Mouse (Mus musculus) layer of hippocampus, postnatal 10 days (tissue): ENCODE results near the gene Chpf. TPM values are rescaled to one million over a fixed set of nuclear protein-coding genes. Genes with fewer than 3 reads are reported as not detected.

Experiments used
- DNase-seq, 2 experiments: peaks; one replicate each; pipeline ENCODE4 v3.0.0; 2021; ENCODE audit warnings: low spot score in 2 of 2
- long read RNA-seq: library from polyadenylated mRNA; stranded (forward); transcript quantifications from one replicate; pipeline ENCODE4 v2.0.0, GENCODE M21; 2023
- total RNA-seq, 2 experiments: library from RNA; stranded (reverse); gene quantifications; 2 replicates each; pipeline ENCODE4 v1.2.3; 2021

Chpf gene
- total RNA-seq, result 10 to 100 TPM; 78.4 to 79.4 TPM
- long read RNA-seq, transcript Chpf-205 (3 exons, 3,333 nt), result minor isoform, 5 of 109 reads
- long read RNA-seq, transcript Chpf-202 (5 exons, 3,065 nt), result minor isoform, 6 of 109 reads
- long read RNA-seq, transcript Chpf-201 (4 exons, 2,892 nt), result major isoform, 86 of 109 reads
- long read RNA-seq, partial matches to known transcripts, result 9 of 109 reads
- long read RNA-seq, other reads (novel, unspliced or antisense), result 1 of 109 reads

DNA sequence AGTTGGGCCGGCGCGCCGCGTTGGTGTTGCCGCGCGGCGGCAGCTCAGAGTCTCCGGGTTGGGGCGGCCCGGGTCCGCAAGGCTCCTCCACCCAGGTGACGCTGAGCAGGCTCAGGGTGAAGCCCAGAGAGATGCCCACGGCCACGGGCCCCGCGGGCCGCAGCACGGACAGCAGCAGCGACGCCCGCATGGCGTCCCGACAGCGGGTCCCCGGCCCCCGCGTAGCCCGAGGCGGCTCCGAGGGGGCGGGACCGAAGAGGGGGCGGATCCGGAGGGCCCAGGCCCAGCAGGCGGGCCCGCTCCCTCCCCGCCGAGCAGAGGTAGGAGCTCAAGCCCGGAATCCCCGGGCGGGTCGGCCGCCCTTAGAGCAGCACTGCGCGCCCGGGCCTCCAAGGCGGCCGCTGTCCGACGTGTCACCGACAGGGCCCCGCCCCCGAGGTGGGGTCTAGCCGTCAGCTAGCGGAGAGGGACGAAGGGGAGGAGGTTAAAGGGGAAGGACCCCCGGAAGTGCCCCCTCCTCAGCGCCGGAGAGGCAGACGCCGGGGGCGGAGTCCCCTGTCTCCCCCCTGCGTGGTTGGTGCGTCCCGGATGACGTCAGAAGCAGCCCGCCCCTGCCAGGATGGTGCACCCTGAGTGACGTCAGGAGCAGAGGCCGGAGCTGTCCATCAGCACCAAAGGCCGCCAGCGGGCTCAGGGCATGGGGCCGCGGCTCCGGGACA is at the start of gene Chpf, which contains the start of gene Tmem198:
Gene Chpf (minus strand): TSS at position 392 of the 719 bp plus-strand sequence.
Gene Tmem198 (plus strand): TSS at position 617 of the 719 bp plus-strand sequence.
- DNase-seq, result peak; percentile 98

DNA sequence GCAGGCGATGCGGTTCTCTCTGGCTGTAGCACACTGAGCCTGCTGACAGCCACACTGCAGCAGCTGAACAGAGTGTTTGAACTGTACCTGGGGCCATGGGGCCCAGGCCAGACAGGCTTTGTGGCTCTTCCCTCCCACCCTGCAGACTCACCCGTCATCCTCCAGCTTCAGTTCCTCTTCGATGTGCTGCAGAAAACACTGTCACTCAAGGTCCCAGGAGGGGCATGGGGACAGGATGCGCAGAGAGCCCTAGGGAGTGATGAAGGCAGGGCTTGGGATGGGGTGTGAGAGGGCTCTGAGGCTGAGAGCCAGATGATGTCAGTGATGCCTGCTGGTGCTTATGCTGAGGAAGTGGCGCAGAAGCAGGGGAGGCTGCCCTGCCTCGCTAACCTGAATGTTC is 45.6 kb upstream of the Chpf start:
- DNase-seq, result no peak

DNA sequence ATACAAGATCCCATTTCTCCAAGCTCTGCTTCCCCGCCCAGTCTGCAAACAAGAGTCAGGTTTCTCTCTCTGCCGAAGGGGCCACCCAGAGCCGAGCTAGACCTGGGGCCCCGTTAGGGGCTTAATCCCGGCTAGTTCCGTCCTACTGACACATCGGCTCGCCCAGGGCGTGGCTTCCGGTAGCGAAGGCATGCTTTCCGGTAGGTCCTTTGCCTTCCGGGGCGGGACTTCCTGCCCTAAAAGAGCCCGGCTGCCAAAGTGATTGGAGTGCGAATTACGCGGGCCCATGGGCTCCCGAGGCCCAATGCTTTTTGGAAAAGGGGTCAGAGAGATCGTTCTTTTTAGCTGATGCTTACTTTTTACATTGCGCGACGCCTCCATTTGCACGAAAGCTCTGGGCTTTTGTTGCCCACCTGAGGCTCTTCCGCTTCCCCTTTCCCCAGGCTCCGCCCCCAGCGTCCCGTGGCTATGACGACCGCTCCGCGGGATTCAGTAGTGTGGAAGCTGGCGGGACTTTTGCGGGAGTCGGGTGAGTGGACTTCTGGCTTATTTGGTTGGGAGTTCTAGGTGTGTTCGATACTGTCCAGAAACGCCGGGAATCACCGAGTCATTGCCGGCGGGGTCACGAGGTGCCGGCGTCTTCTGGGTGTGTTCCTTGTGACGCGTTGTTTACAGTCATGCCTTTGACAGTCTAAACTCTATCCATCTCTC is 42.4 kb upstream of the Chpf start, which contains the start of gene Stk11ip:
Gene Stk11ip (plus strand): TSS at position 209 of the 711 bp plus-strand sequence.
- peak; percentile 89 to 90 for DNase-seq

DNA sequence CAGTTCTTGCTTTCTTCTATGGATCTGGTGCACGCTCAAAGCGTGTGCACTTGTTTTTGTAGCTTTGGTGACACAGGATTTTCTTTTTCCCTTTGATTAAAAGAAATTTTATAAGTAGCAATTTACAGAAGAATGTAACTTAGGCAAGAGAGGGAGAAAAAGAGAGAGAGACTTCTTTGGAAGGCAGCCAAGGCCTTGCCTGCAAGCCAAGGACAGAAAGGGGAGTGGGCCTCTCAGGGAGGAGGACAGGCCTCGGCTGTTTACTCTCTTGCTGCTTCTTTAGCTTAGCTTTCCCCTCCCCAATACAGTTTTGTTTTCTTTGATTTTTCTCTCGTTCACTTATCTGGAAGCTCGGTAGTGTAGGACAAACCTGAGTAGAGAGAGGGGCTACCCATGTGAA is 40.5 kb upstream of the Chpf start:
- no peak for DNase-seq

DNA sequence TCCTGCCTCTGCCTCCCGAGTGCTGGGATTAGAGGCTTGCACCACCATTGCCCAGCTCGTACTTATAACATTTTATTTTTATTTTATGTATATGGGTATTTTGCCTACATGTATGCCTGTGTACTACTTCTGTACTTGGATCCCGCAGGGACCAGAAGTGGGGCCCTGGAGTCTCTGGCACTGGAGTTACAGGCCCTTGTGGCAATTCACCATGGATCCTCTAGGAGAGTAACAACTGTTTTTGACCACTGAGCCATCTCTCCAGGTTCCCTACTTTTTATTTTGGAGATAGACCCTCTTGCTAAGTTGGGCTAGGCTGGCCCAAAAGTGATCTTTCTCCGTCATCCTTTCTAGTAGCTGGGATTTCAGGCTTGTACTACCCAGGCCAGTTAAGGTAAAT is 39.3 kb upstream of the Chpf start:
- DNase-seq, result no peak

DNA sequence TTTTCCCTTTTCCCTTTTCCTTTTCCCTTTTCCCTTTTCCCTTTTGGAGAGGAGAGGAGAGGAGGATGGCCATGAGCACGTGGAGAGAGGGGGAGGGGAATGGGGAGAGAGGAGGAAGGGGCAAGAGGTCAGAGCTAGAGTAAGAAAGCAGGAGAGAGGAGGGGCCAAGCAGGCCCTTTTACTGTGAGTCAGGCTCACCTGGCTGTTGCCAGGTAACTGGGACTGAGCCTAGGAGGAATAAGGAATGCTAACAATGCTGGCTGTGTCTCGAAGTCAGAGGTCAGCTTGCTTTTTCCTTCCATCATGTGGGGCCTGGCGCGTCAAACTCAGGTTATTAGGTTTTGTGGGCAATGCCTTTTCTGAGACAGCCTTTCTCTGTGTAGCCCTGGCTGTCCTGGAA is 38.9 kb upstream of the Chpf start:
- no peak for DNase-seq

DNA sequence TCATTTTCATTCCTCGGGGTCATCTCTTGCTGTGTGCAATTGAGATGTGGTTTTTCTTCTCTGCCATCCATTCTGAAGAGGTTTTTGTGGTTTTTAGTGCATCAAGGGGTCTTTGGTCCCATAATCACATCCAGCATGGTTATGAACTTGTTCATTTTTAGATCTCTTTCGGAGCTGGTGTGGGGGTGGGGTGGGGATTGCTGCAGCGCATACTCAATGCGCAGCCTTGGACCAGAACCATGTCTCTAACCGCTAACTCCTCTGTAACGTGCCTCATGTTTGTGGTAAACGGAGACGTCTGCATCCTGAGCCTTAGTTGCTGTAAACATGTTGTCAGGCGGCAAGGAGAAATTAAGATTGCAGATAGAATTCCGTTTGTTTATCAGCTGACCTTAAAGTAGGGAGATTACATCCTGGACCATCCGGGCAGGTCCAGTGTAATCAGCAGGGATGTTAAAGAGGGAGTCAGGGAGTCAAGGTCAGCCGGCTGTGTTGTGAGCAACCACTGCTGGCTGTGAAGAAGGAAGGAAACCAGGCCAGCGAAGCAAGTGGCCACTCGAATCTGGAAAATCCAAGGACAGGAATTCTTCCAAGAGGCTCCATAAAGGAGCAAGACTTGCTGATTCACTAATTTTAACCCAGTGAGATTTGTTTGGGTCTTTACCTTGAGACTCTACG is 37.7 kb upstream of the Chpf start:
- no peak for DNase-seq

DNA sequence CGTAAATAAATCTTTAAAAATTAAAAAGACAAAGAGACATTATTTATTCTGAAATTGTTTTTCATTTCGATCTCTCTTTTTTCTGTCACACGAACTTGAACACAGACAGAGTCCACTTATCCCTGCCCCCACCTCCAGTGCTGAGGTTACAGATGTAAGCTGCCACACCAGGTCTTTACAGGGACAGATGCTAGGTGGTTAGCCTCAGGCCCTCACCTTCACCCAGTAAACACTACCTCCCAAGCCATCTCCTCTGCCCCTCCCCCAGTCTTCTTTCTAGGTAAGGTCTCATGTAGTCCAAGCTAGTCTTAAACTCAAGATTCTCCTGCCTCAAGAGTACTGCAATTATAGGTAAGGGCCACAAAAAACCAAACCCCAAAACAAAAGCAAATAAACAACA is 33.4 kb upstream of the Chpf start:
- DNase-seq, result no peak

DNA sequence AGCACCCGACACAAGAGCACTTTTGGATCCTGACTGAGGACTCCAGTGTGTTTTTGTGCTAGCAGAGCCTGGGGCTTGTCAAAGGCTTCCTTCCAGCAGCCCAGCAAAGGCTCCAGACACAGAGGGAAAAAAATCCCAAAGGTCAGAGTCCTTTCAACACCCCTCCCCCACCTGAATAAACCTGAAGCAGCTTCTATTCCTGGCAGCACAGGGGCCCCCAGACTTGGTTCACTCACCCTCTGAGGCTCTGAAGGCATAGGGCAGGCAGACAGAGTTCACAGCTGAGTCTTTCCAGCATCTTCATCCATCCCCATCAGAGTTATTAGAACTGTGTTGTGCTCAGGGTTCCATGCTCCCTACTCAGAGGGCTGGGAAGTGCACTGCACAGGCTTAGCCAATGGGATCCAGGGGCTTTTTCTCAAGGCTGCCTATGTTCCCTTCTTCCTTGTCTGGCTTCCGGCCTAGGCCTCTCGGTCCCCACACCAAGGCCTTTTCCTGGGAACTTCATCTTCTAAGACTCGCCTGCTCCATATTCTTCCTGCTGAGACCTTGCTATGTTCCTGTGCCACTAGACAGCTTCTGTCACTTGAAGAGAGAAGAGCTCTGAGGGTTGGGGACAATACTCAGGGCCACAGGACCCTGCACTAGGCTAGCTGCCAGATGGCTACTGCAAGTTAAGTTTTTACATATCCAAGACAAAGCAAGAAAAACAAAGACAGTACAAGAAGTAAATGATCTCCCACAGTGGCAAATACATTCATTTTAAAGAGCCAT is 32.5 kb upstream of the Chpf start:
- DNase-seq, result no peak

DNA sequence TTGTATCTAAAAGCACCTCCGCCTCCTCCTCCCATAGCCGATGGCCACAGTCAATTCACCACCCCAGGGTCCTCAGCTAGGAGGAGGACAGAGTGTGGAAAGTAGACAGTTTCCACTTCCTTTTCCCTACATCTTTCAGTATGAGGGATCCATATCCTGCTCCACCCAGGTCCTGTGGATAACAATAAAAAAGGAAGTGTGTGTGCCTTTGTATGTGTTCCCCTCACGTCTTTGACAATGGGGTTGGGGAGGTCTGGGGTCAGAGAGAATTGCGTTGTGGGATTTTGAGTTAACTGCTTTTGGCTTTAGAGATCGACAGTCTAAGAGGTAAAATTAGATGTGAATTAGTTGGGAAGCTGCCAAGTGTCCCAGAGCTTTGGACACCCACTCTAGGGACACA is 31.0 kb upstream of the Chpf start:
- DNase-seq, result no peak

DNA sequence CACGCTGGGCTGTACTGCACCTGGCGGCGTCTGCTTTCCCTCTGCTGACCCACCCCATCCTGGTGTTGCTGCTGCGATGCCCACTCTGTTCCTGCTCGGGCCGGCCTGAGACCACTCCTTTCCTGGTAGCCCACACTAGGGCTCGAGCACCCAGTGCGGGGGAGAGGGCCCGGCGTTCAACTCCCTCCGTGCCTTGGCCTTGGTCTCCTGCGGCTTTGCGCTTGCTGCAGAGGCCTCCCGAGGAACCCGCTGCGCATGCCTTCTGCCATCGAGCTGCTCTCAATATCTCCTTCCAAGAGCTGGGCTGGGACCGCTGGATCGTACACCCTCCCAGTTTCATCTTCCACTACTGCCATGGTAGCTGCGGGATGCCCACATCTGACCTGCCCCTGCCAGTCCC is 30.5 kb upstream of the Chpf start:
- no peak for DNase-seq

DNA sequence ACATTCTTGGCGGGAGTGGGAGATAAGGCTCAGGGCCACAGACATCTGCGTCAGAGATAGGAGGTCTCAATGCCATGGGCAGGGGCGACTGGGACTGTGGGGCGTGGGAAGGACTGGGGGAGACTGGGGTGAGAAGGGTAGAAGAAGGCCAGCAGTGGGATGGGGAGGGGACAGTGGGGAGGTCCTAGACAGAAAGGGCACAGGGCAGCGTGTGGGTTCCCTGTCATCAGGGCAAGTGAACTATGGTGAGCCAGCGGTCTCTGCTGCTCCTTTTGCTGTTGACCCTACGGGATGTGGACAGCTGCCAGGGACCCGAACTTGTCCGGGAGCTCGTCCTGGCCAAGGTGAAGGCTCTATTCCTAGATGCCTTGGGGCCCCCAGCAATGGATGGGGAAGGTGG is 27.9 kb upstream of the Chpf start, which contains the start of gene Inha:
Gene Inha (plus strand): TSS at position 72 of the 400 bp plus-strand sequence.
- no peak for DNase-seq

DNA sequence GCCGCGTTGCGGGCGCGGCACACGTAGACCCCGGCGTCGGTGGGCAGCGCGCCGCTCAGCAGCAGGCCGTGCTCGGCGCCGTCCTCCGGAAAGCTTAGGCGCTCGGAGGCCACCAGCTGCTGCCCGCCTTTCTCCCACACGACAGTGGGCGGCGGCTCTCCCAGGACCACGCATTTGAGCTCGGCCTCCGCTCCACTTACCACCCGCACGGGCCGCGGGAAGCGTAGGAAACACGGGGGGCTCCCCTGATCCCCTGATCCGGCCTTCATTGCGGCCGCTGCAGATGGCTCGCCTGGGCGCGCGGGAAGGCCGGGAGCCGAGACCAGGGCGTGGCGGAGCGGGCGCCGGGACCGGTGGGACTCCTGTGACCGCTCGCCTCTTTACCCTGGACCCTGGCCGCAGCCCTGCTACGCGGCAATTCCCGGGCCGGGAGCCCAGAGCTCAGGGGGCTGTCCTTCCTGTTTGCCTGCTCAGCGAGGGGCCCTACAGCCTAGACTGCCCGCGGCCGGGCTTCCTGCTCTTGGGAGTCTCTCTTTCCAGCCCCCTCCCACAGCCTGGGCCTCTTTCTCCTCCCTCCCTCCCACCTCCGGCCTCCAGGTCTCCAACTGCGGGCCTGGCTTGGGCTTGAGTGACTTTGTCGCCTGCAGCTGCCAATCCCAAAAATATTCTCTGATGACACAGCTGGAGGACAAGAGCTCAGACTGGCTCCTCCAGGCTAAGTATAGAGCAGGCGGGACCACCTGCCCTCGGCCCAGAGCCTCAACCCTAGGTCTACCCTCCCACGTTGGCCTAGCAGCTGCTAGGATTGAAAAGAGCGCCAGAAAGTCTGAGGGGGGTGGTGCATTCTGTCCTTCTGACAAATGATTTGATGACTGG is 27.1 kb upstream of the Chpf start, which contains the start of gene Obsl1:
Gene Obsl1 (minus strand): TSS at position 497 of the 876 bp plus-strand sequence.
- DNase-seq, result peak; percentile 63 to 70

DNA sequence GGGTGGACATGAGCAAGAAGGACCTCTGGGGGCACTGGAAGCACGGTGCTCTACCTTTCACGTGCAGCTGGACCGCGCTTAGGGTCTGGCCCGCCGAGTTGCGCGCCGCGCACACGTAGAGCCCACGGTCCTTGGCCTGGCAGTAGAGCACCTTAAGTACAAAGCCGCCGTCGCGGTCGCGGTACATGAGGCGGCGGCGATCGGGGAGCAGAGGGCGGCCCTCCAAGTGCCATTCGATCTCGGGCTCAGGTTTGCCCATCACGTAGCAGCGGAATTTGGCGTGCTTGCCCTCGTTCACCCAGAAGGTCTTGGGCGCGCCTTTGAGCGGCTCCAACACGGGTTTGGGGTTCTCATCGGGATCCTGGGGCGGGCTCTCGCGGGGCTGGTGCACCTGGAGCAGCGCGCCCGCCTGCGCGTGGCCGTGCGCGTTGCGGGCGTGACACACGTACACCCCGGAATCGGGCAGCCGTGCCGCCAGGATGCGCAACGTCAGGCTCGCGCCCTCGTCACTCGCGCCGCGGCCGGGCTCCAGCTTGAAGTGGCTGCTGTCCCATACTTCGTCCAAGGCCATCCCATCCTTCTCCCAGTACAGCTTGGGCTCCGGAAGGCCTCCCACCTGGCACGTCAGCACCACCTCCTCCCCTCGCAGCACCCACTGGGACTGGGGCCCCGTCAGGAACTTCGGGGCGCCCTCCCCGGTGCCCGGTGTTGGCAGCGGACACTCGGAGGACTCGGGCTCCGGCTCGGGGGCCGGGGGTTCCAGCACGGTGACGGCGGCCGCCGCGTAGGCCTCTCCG is 26.2 kb upstream of the Chpf start:
- DNase-seq, result peak; percentile 73 to 79

DNA sequence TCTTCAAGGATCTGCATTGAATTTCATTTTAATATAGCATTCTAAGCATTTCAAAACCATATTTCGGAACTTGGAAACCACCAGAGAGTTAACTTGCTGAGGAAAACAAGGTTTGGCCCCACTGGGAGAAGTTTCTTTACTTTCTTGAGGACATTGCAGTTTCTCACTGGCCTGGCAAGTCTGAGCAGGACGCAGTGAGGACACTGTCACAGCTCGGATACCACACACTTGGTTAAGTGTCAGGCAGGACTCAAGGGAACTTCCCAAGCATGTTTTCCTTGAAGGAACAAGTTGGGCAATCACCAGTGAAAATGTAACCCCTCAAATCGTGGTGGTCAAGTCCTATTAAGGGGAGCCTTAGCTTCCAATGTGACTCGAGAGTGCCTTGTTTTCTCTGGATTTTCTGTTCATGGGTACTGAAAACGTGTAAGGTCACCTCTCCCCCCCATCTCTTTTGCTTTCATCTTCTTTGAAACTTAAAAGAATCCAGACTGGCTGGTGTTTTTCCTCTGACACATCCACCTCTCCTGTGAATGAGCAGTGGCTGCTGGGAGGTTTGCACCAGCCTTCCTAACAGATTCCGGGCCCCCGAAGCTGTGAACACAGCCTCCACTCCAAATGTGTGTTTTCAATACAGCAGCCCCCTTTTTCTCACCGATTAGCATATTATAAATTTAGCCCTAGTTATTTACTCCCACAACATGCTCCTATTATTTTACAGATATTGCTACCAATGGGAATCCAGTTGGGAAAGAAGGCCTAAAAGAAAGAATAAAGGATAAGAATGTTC is 25.3 kb upstream of the Chpf start:
- peak in 1 of 2 experiments; percentile 54 for DNase-seq

DNA sequence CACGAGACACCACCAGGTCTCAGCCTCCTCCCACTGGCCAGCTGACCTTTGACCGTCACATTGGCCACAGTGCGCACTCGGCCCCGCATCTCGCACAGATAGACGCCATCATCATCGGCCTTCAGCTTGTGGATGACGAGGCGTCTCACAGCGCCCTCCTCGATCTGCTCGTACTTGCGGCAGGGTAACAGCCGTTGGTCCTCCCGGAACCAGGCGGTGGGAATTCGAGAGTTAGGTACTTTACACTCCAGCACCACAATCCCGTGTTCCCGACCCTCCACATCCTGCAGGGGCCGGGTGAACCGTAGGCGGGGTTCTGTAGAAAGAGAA is 24.5 kb upstream of the Chpf start:
- no peak for DNase-seq

DNA sequence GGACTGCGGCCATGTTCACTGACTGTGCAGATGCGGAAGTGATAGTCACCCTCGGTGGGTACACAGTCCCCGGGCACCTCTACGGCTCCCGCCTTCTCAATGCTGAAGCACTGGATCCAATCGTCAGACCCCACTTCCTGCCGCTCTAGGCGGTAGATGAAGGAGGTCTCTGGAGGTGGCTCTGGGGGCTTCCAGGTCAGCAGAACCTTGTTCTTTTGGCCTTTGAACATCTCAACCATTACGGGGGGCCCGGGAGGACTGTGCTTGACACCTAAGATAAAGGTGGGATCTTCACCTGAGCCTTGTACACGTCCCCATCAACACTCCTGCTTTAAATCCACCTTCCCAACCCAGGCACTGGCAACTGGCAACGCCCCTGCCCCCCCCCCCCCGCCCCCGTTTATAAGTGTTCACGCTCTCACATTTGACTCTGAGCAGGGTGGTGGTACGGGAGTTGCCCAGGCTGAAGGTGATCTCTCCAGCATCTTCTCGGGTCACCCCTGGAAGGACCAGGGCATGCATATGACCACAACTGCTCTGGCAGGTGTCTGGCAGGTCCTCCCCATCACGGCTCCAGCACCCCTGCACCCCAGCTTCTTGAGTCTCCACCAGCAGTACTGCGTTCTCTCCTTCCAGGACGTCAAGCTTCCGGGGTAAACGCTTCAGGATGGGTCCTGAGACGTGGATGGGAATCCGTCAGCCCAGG is 24.0 kb upstream of the Chpf start:
- no peak for DNase-seq
